Mouse (Mus musculus) right cerebral cortex, postnatal 14 days (tissue): ENCODE measurements around the gene Cwc22.

ENCODE experiments used
- DNase-seq: peaks from one replicate; pipeline ENCODE4 v3.0.0; 2022

Gene Cwc22

GRCm38 (mm10) chr2:77962450-77963193 is 16.4 kb upstream of the Cwc22 start:
- no peak for DNase-seq

GRCm38 (mm10) chr2:77961256-77961655 is 15.1 kb upstream of the Cwc22 start:
- DNase-seq, result no peak

- DNase-seq, result no peak
Measured at GRCm38 (mm10) chr2:77960711-77961110, 14.5 kb upstream of the Cwc22 start.

GRCm38 (mm10) chr2:77959341-77959740 is 13.2 kb upstream of the Cwc22 start:
- DNase-seq, result no peak

DNA sequence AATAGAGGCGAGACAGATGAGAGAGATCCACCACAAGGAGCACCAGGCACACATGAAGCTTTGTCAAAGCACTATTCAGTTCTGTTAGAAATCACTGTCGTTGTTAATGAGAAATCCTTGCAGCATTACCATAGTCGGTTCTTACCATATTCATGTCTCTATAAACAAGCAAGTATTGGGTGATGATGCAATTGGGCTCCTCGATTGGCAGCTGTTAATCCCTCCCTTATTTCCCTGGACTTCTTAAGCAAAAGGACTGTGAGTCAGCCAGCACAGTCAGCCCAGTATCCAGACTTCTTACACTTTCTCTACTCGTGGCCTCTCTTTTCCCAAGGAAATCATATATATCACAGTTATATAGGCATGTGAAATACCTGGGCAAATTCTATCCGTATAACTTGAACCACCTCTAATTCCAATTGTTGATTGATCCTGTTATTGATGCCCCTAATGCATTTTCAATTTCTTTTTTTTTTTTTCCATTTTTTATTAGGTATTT is 5.3 kb upstream of the Cwc22 start:
- DNase-seq, result no peak

DNA sequence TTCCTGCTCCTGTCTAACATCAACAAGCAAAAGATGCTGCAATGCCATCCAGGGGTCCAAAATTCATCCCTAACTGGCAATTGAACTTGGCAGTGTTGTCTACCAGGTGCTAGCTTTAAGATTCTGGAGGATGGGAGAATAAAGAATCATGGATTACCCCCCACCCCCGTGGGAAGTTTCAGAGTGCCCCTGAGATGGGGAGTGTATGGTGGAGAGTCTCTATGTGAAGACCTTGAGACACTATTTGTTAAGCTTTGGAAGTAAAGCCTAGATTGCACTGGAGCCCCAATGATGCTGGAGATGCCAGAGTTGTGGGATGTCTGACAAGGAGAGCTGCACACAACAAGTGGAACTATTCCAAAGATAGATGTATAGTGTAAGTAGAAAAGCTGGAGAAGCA is 3.9 kb upstream of the Cwc22 start:
- DNase-seq, result no peak

- DNase-seq, result no peak
Measured at GRCm38 (mm10) chr2:77949521-77949920, 3.3 kb upstream of the Cwc22 start.

GRCm38 (mm10) chr2:77948921-77949320 is 2.7 kb upstream of the Cwc22 start:
- no peak for DNase-seq

DNA sequence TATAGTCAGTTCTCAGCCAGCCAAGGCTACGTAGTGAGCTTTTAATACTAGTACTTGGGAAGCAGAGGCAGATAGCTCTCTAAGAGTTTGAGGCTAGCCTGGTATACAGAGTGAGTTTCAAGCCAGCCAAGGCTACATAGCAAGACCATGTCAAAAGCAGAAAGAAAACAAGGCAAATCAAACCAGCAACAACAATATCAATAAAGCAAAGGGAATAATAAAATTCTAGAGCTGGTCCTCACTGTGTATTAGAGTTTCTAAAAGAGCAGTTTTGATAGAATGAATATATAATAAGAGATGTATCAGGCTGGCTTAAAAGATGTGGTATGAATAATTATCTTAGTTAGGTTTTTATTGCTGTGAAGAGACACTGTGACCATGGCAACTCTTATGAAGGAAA is 2.0 kb upstream of the Cwc22 start:
- no peak for DNase-seq

- DNase-seq, result no peak
Measured at GRCm38 (mm10) chr2:77947161-77947870, 1.1 kb upstream of the Cwc22 start.

- no peak for DNase-seq
Measured at GRCm38 (mm10) chr2:77944860-77945595, 1.1 kb downstream of the Cwc22 start.

DNA sequence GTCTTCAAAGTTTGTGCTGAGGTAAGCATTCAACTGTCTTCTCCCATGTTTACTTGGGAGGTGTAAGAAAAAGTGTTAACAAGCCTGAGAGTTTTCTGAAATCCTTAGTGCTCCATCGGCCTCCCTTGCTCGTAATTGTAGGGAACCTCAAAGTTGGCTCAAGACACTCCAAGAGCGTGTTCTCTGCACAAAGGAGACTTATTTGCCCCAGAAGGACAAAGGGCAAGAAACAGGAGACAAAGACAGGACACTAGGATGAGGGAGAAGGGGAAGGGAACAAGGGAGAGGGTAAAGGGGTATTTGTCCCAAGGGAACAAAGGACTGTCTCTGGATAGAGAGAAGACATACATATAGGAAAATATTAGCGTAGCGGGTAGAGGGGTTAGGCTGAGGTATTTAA is 1.9 kb downstream of the Cwc22 start:
- no peak for DNase-seq

GRCm38 (mm10) chr2:77941944-77942343 is 4.2 kb downstream of the Cwc22 start:
- DNase-seq, result no peak

- no peak for DNase-seq
Measured at GRCm38 (mm10) chr2:77938317-77938716, 7.9 kb downstream of the Cwc22 start.

DNA sequence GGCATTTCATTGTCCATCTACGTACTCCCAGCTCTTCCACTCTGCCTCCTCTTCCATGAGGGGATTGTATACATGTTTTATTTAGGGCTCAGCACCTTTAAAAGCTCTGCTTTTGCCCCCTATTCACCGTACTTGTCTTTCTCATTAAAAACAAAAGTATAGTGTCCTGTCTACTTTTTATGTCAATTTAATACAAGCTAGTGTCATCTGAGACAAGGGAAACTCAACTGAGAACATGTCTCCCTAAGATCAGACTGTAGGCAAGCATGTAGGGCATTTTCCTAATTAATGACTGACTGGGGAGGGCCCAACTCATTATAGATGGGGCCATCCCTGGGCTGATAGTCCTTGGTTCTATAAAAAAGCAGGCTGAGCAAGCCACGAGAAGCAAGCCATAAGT is 8.4 kb downstream of the Cwc22 start:
- DNase-seq, result no peak

DNA sequence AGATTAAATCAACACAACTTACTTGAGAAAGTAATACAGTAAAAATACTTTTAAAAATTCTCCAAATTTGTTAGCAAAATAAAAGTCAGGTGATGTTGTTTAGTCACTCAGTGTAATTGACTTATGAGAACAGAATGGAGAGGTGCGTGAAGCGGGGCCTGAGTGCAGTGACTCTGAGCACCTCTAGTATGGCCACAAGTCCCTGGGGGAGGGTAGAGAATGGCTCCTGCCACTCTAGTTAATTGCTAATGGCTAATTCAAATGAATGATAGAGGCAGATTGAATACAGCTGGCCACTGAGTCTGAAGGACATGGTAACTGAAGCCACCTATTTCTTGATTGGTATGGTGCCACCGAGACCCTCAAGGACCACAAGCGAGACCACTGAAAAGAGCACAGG is 12.0 kb downstream of the Cwc22 start:
- DNase-seq, result no peak

DNA sequence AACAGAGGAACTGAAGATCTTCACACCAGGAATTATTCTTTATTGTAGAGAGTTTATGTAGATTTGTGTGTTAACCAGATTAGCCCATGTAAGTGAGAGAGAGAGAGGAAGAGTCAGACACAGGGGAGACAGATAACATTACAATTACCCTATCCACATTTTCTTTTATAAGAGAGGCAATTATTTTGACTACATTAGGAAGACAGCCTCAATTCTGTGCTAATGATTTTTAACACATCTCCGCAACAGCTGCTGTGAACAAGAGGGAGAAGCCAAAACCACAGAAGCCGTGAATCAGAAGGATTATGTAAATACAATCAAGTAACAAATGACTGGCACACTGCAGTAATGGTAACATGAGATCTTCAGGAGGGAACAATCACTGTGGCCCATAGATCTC is 12.5 kb downstream of the Cwc22 start:
- no peak for DNase-seq

DNA sequence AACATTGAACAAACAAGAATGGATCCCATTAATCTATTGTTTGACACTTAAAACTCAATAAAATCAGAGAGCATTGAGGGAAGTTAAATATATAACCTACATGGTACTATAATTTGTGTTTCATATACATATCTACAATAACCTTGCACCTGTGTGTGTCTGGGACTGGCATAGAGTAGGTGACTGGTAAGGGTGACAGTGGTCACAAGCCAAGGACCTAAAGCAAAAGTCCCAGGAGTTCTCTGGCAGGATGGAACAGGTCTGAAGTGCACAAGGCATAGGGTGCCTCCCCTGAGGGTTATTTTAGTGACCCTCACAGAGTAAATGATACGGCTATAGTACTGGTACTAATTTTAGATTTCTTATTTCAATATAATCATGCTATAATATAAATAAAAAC is 14.2 kb downstream of the Cwc22 start:
- no peak for DNase-seq

DNA sequence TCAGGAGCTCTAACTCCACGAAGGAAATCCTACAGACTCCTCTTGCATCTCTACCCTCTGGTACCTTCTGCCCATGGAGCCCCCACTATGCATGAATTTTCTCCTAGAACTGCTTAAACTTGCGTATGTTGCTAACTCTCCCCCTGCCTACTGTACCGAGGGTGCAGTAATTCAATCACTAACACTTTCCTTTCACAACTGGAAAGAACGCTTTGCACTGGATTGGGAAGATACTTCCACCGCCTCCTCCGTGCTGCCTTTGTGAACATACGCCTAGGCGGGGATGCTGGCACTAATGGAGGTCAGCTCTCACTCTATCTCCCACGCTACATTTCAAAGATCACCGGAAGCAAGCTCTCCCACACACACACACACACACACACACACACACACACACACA is 17.8 kb downstream of the Cwc22 start:
- DNase-seq, result no peak

GRCm38 (mm10) chr2:77926468-77926867 is 19.7 kb downstream of the Cwc22 start:
- DNase-seq, result no peak

- no peak for DNase-seq
Measured at GRCm38 (mm10) chr2:77925997-77926396, 20.2 kb downstream of the Cwc22 start.

GRCm38 (mm10) chr2:77925187-77925924 is 20.8 kb downstream of the Cwc22 start:
- no peak for DNase-seq

DNA sequence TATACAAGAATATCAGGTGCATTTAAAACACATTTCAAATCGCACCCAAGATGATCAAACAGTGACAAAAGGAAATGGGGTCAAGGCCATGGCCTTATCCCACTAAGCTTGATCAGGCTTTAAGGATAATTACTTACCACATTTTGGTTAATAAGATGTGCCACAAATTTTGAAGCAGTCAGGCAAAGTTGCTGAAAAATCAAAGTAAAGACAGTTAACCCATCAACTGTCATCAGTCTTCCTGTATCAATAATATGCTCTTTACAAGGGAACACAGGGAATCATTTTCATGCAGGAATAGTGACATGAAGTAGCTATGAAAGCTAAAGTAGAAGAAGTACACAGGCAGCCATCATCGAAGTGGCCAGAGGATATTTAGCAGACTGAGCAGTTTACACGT is 22.2 kb downstream of the Cwc22 start:
- no peak for DNase-seq
